Mouse (Mus musculus) lung, postnatal 10 days (tissue): ENCODE data around the gene Gpr137b.
"Not testable (repeated sequence)": the region's sequence is repeated elsewhere in the genome, so short reads cannot be mapped to it uniquely, and the experiment has no call there.

Experiments
- DNase-seq: peaks from one replicate; pipeline ENCODE4 v3.0.0; 2021

Gpr137b gene

GRCm38 (mm10) chr13:13363536-13363935 is 30.3 kb downstream of the Gpr137b start:
- DNase-seq: not testable (repeated sequence)

DNA sequence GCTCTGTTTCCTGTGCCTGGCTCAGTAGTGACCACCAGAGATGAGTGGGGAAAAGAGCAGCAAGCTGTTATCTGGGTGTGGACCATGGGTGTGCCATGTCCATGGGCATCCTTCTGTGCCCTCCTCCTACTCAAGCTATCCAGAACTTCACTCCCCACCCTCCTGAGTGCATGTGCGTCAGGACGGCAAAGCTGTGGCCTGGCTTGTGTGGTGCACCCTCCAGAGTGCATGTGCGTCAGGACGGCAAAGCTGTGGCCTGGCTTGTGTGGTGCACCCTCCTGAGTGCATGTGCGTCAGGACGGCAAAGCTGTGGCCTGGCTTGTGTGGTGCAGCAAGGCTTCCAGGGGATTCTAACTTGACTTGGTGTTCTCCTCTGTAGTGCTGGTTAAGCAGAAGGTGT is 31.6 kb downstream of the Gpr137b start:
- not testable (repeated sequence) for DNase-seq

DNA sequence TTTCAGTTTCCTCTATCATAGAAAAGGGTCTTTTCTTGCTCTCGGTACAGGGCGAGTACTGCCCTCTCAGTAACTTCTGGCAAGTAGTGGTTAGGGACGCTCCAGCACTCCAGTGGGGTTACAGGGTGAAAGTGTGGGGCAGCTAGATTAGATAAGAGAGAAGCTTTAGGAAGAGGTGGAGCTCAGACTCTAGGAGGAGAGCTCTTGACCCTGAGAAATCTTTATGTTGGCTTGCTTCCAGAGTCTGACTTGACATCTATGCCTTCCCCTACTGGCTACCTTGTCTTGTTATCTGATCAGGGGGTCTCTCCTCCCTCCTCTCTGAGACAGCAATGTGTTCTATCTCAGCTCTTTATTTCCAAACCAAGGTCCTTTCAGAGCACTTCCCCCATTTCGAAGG is 33.8 kb downstream of the Gpr137b start:
- DNase-seq: not testable (repeated sequence)

DNA sequence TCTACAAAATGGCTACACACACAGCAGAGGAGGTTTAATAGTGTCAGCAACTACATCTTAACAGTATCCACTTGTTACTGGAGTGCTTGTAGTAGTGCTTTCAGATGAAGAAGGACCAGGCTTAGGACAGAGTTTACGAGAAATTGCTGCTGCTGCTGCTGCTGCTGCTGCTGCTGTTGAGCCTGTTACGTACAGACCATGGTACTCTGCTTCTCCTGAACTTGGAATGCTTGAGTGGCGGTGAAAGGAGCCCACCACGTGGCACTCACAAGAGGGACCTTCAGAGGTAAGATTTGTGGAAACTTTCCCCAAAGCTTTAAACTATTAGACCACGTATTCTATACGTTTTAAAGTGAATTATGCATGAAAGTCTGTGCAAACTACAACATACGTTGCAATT is 35.2 kb downstream of the Gpr137b start:
- DNase-seq: not testable (repeated sequence)

GRCm38 (mm10) chr13:13358097-13358496 is 35.7 kb downstream of the Gpr137b start:
- DNase-seq: not testable (repeated sequence)

DNA sequence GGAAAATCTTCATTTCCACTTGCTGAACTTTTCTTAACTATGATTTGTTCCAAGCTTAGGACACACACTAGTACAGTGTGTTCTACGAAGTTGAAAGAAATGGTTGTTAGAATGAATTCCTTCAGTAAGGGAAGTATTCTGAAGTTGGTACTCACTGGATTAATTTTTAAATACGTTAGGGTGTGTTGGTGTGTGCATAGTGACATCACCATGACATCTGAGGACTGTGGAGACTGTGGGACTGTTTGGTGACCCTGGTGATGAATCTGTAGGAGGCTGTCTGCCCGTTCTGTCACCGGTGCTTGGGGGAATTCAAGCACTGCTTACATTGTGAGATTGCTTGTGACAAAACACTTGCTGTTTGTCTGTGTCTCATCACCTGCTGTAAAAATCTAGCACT is 41.7 kb downstream of the Gpr137b start:
- DNase-seq: not testable (repeated sequence)

- not testable (repeated sequence) for DNase-seq
Measured at GRCm38 (mm10) chr13:13350681-13351080, 43.1 kb downstream of the Gpr137b start.

GRCm38 (mm10) chr13:13349288-13349687 is 44.5 kb downstream of the Gpr137b start:
- DNase-seq: peak; percentile 85

DNA sequence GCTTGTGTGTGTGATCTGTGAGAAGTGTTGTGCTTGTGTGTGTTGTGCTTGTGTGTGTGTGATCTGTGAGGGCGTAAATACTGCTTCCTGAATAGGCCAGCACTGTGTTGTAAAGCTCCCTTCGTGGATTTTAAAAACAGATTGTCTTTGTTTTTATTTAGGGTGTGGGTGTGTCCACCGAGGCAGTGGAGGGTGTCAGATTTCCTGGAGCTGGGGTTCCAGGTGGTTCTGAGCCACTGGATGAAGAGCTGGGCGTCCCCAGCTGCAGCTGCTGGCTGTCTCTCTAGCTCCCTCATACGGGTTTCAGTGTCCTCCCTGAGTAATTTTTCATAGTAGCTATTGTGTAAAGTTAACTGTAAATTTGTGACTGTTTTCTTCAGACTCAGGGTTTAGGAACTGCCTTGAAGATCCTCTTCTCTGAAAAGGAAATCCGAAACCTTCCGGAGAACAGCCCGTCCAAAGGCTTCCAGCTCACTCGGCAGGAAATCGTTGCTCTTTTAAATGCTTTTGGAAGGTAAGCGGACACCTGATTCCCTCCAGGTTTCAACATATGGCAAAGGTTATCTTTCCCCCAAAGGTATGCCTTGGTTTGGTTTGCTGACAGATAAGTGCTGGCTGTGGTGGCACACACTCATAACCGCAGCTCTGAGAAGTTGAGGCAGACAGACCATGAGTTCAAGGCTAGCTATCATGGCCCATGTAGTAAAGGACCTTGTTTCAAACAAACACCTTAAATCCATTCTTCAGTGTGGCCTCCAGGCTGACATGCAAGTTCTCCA is 46.0 kb downstream of the Gpr137b start:
- not testable (repeated sequence) for DNase-seq

DNA sequence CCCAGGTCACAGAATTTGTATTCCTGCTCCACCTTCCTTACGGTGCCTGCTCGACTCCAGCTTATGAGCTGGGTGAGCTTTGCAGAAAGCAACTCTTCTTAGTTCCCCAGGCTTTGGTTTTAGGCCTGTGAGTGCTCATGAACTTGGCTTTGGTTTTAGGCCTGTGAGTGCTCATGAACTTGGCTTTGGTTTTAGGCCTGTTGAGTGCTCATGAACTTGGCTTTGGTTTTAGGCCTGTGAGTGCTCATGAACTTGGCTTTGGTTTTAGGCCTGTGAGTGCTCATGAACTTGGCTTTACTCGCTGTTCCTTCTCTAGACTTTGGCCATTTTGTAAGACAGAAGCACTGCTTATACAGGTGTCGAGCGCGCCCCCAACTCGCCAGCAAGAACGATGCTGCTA is 56.5 kb downstream of the Gpr137b start:
- DNase-seq: not testable (repeated sequence)

DNA sequence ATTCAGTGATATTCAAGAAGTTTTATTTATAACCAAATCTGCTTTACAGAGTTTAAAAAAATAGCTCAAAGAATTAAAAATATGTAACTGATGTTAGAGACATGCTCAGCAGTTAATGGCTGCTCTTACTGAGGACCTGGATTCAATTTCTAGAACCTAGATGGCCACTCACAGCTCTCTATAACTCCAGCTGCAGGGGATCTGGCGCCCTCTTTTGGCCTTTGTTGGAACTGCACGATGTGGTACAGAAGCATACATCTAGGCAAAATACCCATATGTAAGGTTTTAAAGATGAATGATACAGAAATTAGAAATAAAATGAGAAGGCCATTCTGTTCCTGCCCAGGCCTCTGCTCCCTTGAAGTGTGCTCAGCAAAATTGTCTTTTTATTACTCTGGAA is 64.9 kb downstream of the Gpr137b start:
- peak; percentile 63 for DNase-seq
